In the genomic region with DNA sequence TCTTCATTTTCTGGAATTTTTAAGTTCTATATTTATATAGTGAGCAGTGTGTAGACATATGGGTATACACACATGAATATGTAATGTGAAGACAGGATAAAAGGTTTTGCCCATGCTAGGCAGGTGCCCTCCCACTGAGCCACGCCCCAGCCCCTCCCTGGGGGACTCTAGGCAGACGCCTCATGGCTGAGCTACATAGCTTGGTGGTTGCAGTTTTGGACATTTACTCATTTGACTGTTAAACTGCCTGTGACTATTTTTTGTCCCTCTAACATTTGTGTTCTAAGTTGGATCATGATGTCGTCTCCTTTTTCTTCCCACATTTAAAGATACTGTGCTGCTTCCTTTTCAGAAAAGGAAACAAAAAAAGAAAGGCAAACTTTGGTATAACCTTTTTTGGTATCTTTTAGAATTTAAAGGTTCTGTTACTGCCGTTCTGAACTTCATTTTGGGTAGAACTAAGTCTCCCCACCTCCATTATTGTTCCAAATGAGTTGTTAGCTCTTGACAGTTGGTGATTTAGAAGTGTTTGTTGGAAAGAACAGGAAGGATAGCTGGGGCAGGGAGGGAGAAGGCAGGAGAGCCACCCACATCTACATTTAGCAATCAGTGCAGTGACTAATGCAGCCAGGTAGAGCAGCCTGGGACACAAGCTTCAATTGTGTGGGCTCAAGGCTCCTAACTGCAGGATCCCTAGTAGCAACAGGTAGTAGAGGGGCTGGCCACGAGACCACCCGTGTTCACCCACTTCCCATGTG, we compare ENCODE assay signal across 26 mouse cellular contexts.
A peak's percentile ranks its signal among the peaks of the same experiment; 100 is the strongest.
DNase-seq lines count a peak whose midpoint lies in the region; ATAC-seq and TF ChIP-seq lines count a peak whose summit lies in the region.
"Had no signal": no experiment of that assay in that cellular context is flagged by ENCODE, and none has a peak within 500 bp of the region (broad histone marks: within the 10 kb centered on the region; RNA-seq: fewer than 3 reads in every experiment).

No protein-coding gene starts in this region.

- no peaks in the 10 kb centered on the region for H3K9me3 ChIP-seq in CH12.LX (replicated peaks; ENCODE audit: low read length)
- H3K9me3 ChIP-seq in midbrain, embryonic 13.5 days = no peaks in the 10 kb centered on the region
- H3K9me3 ChIP-seq: embryonic facial prominence, embryonic 12.5 days; heart, embryonic 13.5 days; hindbrain, embryonic 10.5 days; hindbrain, embryonic 15.5 days; kidney, embryonic 15.5 days; limb, embryonic 12.5 days; liver, embryonic 15.5 days; midbrain, embryonic 15.5 days had no signal

- DNase-seq in left cerebral cortex, adult 2 months (ENCODE audit: extremely low spot score in 1 of 2, low spot score in 2 of 2) = peak in 1 of 2 experiments; percentile 42
- DNase-seq in left cerebral cortex, adult 11 months (ENCODE audit: low spot score) = no peak
- peak; percentile 32 for DNase-seq in CH12.LX (ENCODE audit: extremely low read depth)
- DNase-seq in brain, adult 2 months (ENCODE audit: low read depth, low spot score) = peak; percentile 68
- peak; percentile 20 for DNase-seq in right cerebral cortex, postnatal 14 days
- DNase-seq in ovary, adult 18-20 months (ENCODE audit: low spot score) = no peak
- DNase-seq: adrenal gland, adult 2 months; adrenal gland, postnatal 36 days; B cell, adult 2 months; embryo, embryonic 11 days; heart, postnatal 10 days; kidney, adult 18-20 months; kidney, postnatal 25 days; lung, embryonic 14.5 days; lung, postnatal 14 days had no signal

- H3K4me3 ChIP-seq in left cerebral cortex, adult 2 months = no peak overlapping the region
- H3K4me3 ChIP-seq in CH12.LX (replicated peaks in 1 of 3; ENCODE audit: low read depth in 2 of 3, low read length in 2 of 3, poor library complexity in 1 of 3) = no peak overlapping the region
- no peak overlapping the region for H3K4me3 ChIP-seq in midbrain, embryonic 13.5 days (replicated peaks)
- H3K4me3 ChIP-seq: embryonic facial prominence, embryonic 12.5 days; heart, embryonic 13.5 days; hindbrain, embryonic 10.5 days; hindbrain, embryonic 15.5 days; kidney, embryonic 15.5 days; limb, embryonic 12.5 days; liver, embryonic 15.5 days; midbrain, embryonic 15.5 days had no signal

- H3K4me1 ChIP-seq in CH12.LX (ENCODE audit: control insufficient read depth in 1 of 2, insufficient read depth in 2 of 2) = peaks cover 0 to 15% of the 10 kb centered on the region in 2 experiments; a peak in 2 of 4 replicates
- peaks cover 7% of the 10 kb centered on the region for H3K4me1 ChIP-seq in midbrain, embryonic 13.5 days (replicated peaks)
- H3K4me1 ChIP-seq: embryonic facial prominence, embryonic 12.5 days; kidney, embryonic 15.5 days; limb, embryonic 12.5 days; liver, embryonic 15.5 days had no signal

- dilution Hi-C loops in CH12.LX (cut with MboI; ENCODE audit: extremely low pct_ligation_motif_present, extremely low pct_unique_long_range_greater_than_20kb, low sequenced_read_pairs) = no loop called here

- no peak overlapping the region for H3K4me2 ChIP-seq in CH12.LX (ENCODE audit: insufficient read depth, low read depth, poor library complexity, severe bottlenecking)
- no peak overlapping the region for H3K4me2 ChIP-seq in midbrain, embryonic 13.5 days (replicated peaks)
- H3K4me2 ChIP-seq: embryonic facial prominence, embryonic 12.5 days; heart, embryonic 13.5 days; hindbrain, embryonic 15.5 days; kidney, embryonic 15.5 days; limb, embryonic 12.5 days; liver, embryonic 15.5 days; lung, embryonic 14.5 days; midbrain, embryonic 15.5 days had no signal

- no peaks in the 10 kb centered on the region for H3K79me2 ChIP-seq in CH12.LX (replicated peaks; ENCODE audit: control insufficient read depth, extremely low read depth, insufficient read depth, poor library complexity, severe bottlenecking)

- no peak for TF ChIP-seq POLR2A in CH12.LX (IDR thresholded peaks at IDR 0.05; ENCODE audit: low read depth, low read length)

- peaks cover 16 to 56% of the 10 kb centered on the region in 2 experiments for H3K36me3 ChIP-seq in CH12.LX (replicated peaks in 1 of 2; ENCODE audit: control insufficient read depth in 1 of 2, insufficient read depth in 1 of 2, low read length in 1 of 2)
- peaks cover 46% of the 10 kb centered on the region for H3K36me3 ChIP-seq in midbrain, embryonic 13.5 days
- H3K36me3 ChIP-seq: midbrain, embryonic 15.5 days had no signal

- intact Hi-C loops in left cerebral cortex, adult 2 months (cut with DNase I) = loop anchor here (2.0 to 5.0 kb wide), 4 partner anchors 65 to 205 kb away; partner anchors contain the start of gene Cux1

- H3K27me3 ChIP-seq in CH12.LX (replicated peaks) = no peaks in the 10 kb centered on the region
- H3K27me3 ChIP-seq in midbrain, embryonic 13.5 days = no peaks in the 10 kb centered on the region
- H3K27me3 ChIP-seq: embryonic facial prominence, embryonic 12.5 days; heart, embryonic 13.5 days; hindbrain, embryonic 15.5 days; kidney, embryonic 15.5 days; limb, embryonic 12.5 days; liver, embryonic 15.5 days; midbrain, embryonic 15.5 days had no signal

- TF ChIP-seq EP300 in CH12.LX (IDR thresholded peaks at IDR 0.05; ENCODE audit: low read length) = no peak

- in situ Hi-C loops in CH12.LX (cut with MboI; ENCODE audit: low pct_ligation_motif_present, low pct_unique_long_range_greater_than_20kb, low sequenced_read_pairs) = no loop called here

- WGBS in midbrain, embryonic 13.5 days = 93% methylated on average over 6 of the region's 6 CpGs

- H3K9ac ChIP-seq in CH12.LX (ENCODE audit: insufficient read depth, low read depth) = no peak overlapping the region
- no peak overlapping the region for H3K9ac ChIP-seq in midbrain, embryonic 13.5 days (replicated peaks)
- H3K9ac ChIP-seq: embryonic facial prominence, embryonic 12.5 days; heart, embryonic 13.5 days; hindbrain, embryonic 15.5 days; kidney, embryonic 15.5 days; limb, embryonic 12.5 days; liver, embryonic 15.5 days; lung, embryonic 14.5 days; midbrain, embryonic 15.5 days had no signal

- no peak for TF ChIP-seq CTCF in left cerebral cortex, adult 2 months (IDR thresholded peaks at IDR 0.05)
- TF ChIP-seq CTCF in CH12.LX (conservative IDR thresholded peaks at IDR 0.05 in 1 of 2, IDR thresholded peaks at IDR 0.05 in 1 of 2; ENCODE audit: low read depth in 2 of 2, low read length in 2 of 2) = no peak

- peak overlapping the region; percentile 46 for H3K27ac ChIP-seq in left cerebral cortex, adult 2 months
- H3K27ac ChIP-seq in CH12.LX (ENCODE audit: insufficient read depth, low read depth) = no peak overlapping the region
- H3K27ac ChIP-seq in midbrain, embryonic 13.5 days = no peak overlapping the region
- H3K27ac ChIP-seq: embryonic facial prominence, embryonic 12.5 days; heart, embryonic 13.5 days; hindbrain, embryonic 10.5 days; hindbrain, embryonic 15.5 days; kidney, embryonic 15.5 days; limb, embryonic 12.5 days; liver, embryonic 15.5 days; midbrain, embryonic 15.5 days had no signal

- no peak for TF ChIP-seq RAD21 in CH12.LX (IDR thresholded peaks at IDR 0.05; ENCODE audit: low read depth, low read length)

- no peak for ATAC-seq in midbrain, embryonic 13.5 days
- ATAC-seq: activated CD4-positive, CD25-positive, alpha-beta regulatory T cell, adult 4 months; inflammation-experienced regulatory T-cells, adult 6 months; midbrain, embryonic 15.5 days had no signal

TF ChIP-seq in CH12.LX, 34 proteins besides CTCF, POLR2A, EP300 and RAD21:
- TF ChIP-seq CHD2 (IDR thresholded peaks at IDR 0.05; ENCODE audit: low read length) = no peak
- no peak for TF ChIP-seq ZC3H11A (IDR thresholded peaks at IDR 0.05; ENCODE audit: low read depth, low read length)
- no peak for TF ChIP-seq TBP (conservative IDR thresholded peaks at IDR 0.05; ENCODE audit: low read depth, low read length)
- TF ChIP-seq POLR2AphosphoS2 (IDR thresholded peaks at IDR 0.05; ENCODE audit: low read depth, low read length) = no peak
- TF ChIP-seq BHLHE40 (IDR thresholded peaks at IDR 0.05; ENCODE audit: low read depth, low read length) = no peak
- TF ChIP-seq MAX (IDR thresholded peaks at IDR 0.05; ENCODE audit: low read length) = no peak
- TF ChIP-seq ZMIZ1 (IDR thresholded peaks at IDR 0.05; ENCODE audit: low read depth, low read length) = no peak
- TF ChIP-seq TCF12 (IDR thresholded peaks at IDR 0.05; ENCODE audit: low read depth, low read length) = no peak
- TF ChIP-seq MAZ (IDR thresholded peaks at IDR 0.05; ENCODE audit: low read depth, low read length) = no peak

Comparison
In these comparisons a context has a peak if more than half of its experiments do, and no peak if none do; other contexts are left out.
1. DNase-seq: peak in CH12.LX (single experiment), brain, adult 2 months (single experiment) and right cerebral cortex, postnatal 14 days (single experiment); none in left cerebral cortex, adult 11 months (single experiment) and ovary, adult 18-20 months (single experiment).